Mouse (Mus musculus) intestine, embryonic 14.5 days (tissue): ENCODE measurements around the gene 9130213A22Rik. TPM values are rescaled to one million over a fixed set of nuclear protein-coding genes. Genes with fewer than 3 reads are reported as not detected.

Source experiments
- ATAC-seq: fragments of 200-750 bp; cut with Nextera tagmentation; replicated peaks from 2 replicates; pipeline ENCODE4 v1.8.0; 2017; ENCODE audit warnings: low read depth, moderate number of reproducible peaks, moderate TSS enrichment, moderate library complexity; ENCODE audit not compliant: low FRiP score, low TSS enrichment
- DNase-seq: peaks from one replicate; pipeline ENCODE4 v3.0.0-alpha.2; 2018; ENCODE audit warnings: low spot score
- H3K27ac ChIP-seq: fragments of 300-500 bp; sonication (generic); 2 replicates; pipeline ENCODE4 v1.5.1; 2014; ENCODE audit warnings: low read depth, mild to moderate bottlenecking, control low read depth
- H3K27me3 ChIP-seq: fragments of 300-500 bp; sonication (generic); replicated peaks from 2 replicates; pipeline ENCODE4 v1.6.1; 2014; ENCODE audit warnings: low read length, control low read depth; ENCODE audit not compliant: control insufficient read depth, insufficient read depth
- H3K36me3 ChIP-seq: fragments of 300-500 bp; sonication (generic); 2 replicates; pipeline ENCODE4 v1.6.1; 2014; ENCODE audit warnings: low read length, control low read depth; ENCODE audit not compliant: control insufficient read depth, insufficient read depth
- H3K4me1 ChIP-seq: fragments of 300-500 bp; sonication (generic); replicated peaks from 2 replicates; pipeline ENCODE4 v1.6.1; 2014; ENCODE audit warnings: low read length, control low read depth, mixed read lengths; ENCODE audit not compliant: control insufficient read depth, insufficient read depth
- H3K4me2 ChIP-seq: fragments of 300-500 bp; sonication (generic); 2 replicates; pipeline ENCODE4 v1.6.1; 2014; ENCODE audit warnings: low read length
- H3K4me3 ChIP-seq: fragments of 300-500 bp; sonication (generic); 2 replicates; pipeline ENCODE4 v1.5.1; 2014; ENCODE audit warnings: low read depth, low read length, control low read depth, mixed read lengths
- H3K9ac ChIP-seq: fragments of 300-500 bp; sonication (generic); 2 replicates; pipeline ENCODE4 v1.6.1; 2014; ENCODE audit warnings: mild to moderate bottlenecking, low read length
- H3K9me3 ChIP-seq: fragments of 300-500 bp; sonication (generic); 2 replicates; pipeline ENCODE4 v1.6.1; 2016; ENCODE audit warnings: low read length, control low read depth; ENCODE audit not compliant: control insufficient read depth
- WGBS: fragments of 180-500 bp; shearing (Covaris S2); extraction: QIAGEN DNeasy Blood & Tissue Kit; methylation state at CpG from one replicate; pipeline ENCODE4 v1.1.7; 2014; 5-methylcytosine and 5-hydroxymethylcytosine counted together
- polyA plus RNA-seq: library from polyadenylated mRNA; unstranded; fragments of >200 nt; fragmentation: Nextera tagmentation; extraction: Ambion mirVana; gene quantifications from 2 replicates; pipeline ENCODE4 v1.2.1, GENCODE M21; 2014

9130213A22Rik gene
- polyA plus RNA-seq, 1 experiment from 2014 or later, result 0.30 TPM

DNA sequence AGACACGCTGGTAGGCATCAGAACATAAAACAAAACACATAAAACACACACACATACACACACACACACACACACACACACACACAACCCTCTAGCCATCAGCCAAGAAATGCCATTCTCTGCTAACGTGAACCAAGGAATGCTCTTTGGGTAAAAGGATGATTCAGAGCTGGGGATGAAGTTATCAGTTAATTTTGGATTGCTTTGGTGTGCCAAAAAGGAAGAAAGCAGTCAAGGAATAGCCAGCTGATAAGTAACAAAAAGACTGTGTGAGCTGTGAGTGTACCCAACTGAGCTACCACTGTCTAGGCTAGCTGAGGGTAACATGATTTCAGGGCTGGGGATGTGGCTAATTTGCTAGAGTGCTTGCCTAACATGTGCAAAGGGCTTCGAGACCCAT lies 8.4 kb downstream of the 9130213A22Rik start:
- Histone ChIP-seq H3K4me1 (peaks cover 11% of the 10 kb centered on the region), H3K36me3 (peaks cover 3% of the 10 kb centered on the region; the same call in 1 of the 2 replicates), H3K27ac (no peak overlapping the region), H3K9ac (no peak overlapping the region), H3K4me2 (no peak overlapping the region), H3K27me3 (0 out of 2 replicates have a peak, but pooled peaks cover 6% of the 10 kb centered on the region), H3K9me3 (no peaks in the 10 kb centered on the region), H3K4me3 (no peak overlapping the region)
- WGBS, result 68% methylated on average over 3 of the region's 3 CpGs
- no peak for ATAC-seq
- no peak for DNase-seq

DNA sequence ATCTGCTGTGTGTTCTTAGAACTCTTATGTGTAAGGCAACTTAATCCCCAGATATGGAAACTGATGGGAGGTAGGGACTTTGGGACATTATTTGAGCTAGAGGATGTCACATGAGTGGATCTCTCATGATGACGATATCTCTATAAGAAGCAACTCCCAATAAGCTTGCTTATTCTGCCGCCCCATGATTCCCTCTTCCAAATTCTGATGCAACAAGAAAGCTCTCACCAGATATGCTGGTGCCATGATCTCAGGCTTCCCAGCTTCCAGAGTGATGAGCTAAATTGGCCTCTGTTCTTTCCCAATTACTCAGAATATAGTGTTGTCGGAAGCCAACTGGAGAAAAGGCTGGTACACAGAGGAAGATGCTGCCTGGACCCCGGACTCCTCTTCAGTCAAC lies 10.5 kb downstream of the 9130213A22Rik start:
- no peak for DNase-seq
- no peak overlapping the region for H3K9ac ChIP-seq
- peaks cover 25% of the 10 kb centered on the region for H3K36me3 ChIP-seq
- peaks cover 6% of the 10 kb centered on the region; the same call in 1 of the 2 replicates for H3K4me1 ChIP-seq
- H3K4me2 ChIP-seq, result peak overlapping the region; percentile 61
- H3K27ac ChIP-seq, result no peak overlapping the region
- no peak overlapping the region for H3K4me3 ChIP-seq
- no peak for ATAC-seq
- H3K27me3 ChIP-seq, result 0 out of 2 replicates have a peak, but pooled peaks cover 6% of the 10 kb centered on the region
- WGBS, result 60% methylated on average over 4 of the region's 4 CpGs
- no peaks in the 10 kb centered on the region for H3K9me3 ChIP-seq

DNA sequence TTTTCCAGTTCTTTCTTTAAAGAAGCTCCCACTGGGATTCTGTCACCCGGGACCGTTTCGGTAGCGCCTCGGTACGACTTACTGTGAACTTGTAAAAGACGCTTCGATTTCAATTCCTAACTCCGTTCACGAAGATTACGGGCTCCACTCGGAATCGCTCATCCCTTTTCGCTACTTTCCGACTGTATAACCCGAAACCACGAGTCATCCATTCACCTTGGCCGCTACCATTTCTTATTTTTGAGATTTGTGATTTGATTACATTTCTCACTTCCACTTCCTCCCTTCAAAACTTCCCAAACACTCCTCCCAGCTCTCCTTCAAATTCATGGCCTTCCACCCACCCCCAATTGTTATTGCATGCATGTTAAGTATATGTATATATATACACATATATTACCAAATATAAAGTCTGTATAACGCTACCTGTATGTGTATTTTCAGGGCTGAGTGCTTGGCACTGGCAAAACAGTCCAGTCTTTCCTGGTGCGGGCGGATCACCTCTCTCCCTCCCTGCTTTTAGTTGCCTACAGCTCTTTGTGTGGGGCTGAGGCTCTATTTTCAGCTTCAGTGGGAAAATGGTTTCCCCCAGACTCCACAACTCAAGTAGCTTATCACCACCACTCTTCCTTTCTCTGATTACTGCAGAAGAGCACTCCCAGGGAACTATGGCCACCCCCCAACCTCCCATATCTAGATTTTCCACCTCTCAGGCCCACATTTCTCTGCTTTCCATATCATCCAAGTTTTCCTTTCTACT lies 11.2 kb downstream of the 9130213A22Rik start:
- DNase-seq, result peak; percentile 59
- ATAC-seq, result no peak
- H3K4me2 ChIP-seq, result peak overlapping the region; percentile 61
- WGBS, result 5% methylated on average over 21 of the region's 21 CpGs
- peak overlapping the region; percentile 53 for H3K9ac ChIP-seq
- H3K4me1 ChIP-seq, result peaks cover 6% of the 10 kb centered on the region; the same call in 1 of the 2 replicates
- peaks cover 29% of the 10 kb centered on the region for H3K36me3 ChIP-seq
- H3K27me3 ChIP-seq, result 0 out of 2 replicates have a peak, but pooled peaks cover 6% of the 10 kb centered on the region
- peak overlapping the region; percentile 62 for H3K4me3 ChIP-seq
- no peaks in the 10 kb centered on the region for H3K9me3 ChIP-seq
- no peak overlapping the region for H3K27ac ChIP-seq

DNA sequence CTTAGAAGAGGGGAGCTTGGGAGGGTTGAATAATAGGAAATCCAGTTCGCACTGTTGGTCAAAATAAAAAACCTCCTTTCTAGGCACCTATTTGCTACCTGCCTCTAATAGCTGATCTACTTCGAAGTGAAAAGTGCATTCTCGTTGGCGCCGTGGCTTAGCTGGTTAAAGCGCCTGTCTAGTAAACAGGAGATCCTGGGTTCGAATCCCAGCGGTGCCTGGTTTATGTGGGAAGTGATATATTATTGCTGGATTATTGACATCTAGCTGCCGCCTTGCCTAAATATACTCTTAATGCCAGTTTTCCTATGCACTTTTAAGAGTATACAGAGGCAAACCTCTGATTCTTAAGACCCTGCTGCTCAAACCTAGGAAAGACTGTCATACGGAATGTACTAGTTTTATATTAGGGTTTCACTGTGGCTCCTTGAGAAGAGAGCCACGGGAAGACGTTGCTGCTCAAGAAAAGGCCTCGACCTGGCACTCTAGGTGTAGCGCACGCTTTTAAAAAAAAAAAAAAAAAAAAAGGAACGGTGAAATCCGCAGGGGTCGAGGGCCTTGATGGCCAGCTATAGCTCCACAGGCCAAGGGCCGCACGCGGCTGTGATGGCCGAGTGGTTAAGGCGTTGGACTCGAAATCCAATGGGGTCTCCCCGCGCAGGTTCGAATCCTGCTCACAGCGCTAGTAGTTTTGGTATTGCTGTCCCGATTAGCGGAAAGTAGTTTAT lies 11.9 kb downstream of the 9130213A22Rik start:
- DNase-seq, result peak; percentile 100
- Histone ChIP-seq H3K4me1 (peaks cover 6% of the 10 kb centered on the region; the same call in 1 of the 2 replicates), H3K4me3 (peak overlapping the region; percentile 62), H3K9ac (peak overlapping the region; percentile 53), H3K9me3 (no peaks in the 10 kb centered on the region), H3K27ac (no peak overlapping the region), H3K36me3 (peaks cover 36% of the 10 kb centered on the region), H3K4me2 (peak overlapping the region; percentile 61), H3K27me3 (0 out of 2 replicates have a peak, but pooled peaks cover 6% of the 10 kb centered on the region)
- WGBS, result under 1% methylated on average over 29 of the region's 30 CpGs
- ATAC-seq, result peak; percentile 62; the same call in 1 of the 2 replicates

DNA sequence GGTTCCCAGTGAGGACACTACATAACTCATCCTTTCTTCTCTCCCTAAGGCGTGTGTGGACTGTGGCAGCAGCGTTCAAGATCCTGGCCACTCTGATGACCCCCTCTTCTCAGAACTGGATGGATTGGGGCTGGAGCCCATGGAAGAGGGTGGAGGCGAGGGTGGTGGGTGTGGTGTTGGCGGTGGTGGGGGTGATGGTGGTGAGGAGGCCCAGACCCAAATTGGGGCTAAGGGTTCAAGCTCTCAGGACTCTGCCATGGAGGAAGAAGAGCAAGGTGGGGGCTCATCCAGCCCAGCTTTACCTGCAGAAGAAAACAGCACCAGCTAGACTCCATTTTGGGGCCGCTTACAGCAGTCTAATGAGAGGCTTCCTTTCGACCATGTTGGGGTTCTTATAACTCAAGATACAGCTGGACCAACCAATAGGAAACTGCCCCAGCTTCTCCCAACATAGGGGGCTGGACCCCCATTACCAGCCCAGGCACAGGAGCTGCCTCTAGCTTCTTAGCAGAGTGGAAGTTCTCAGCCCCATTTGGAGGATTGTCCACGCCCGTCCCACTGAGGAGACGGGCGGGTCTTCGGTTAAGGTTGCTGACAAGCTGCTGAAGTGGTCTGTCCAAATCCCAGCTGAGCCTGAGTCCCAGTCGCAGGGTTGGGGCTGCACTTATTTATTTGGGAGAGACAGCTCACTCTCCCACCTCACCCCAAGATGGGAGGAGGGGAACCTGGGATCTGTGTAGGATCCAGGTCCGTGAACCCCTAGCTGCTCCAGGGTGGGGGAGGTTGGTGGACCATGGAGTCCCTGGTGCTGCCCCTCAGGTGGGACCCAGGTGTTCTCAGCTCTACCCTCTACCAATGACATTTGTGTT lies 13.1 kb downstream of the 9130213A22Rik start:
- Histone ChIP-seq H3K27ac (no peak overlapping the region), H3K9me3 (no peaks in the 10 kb centered on the region), H3K9ac (no peak overlapping the region), H3K27me3 (0 out of 2 replicates have a peak, but pooled peaks cover 6% of the 10 kb centered on the region), H3K36me3 (peaks cover 48% of the 10 kb centered on the region), H3K4me3 (no peak overlapping the region), H3K4me2 (no peak overlapping the region), H3K4me1 (peaks cover 6% of the 10 kb centered on the region; the same call in 1 of the 2 replicates)
- WGBS, result 83% methylated on average over 13 of the region's 13 CpGs
- DNase-seq (no peak), ATAC-seq (no peak)

DNA sequence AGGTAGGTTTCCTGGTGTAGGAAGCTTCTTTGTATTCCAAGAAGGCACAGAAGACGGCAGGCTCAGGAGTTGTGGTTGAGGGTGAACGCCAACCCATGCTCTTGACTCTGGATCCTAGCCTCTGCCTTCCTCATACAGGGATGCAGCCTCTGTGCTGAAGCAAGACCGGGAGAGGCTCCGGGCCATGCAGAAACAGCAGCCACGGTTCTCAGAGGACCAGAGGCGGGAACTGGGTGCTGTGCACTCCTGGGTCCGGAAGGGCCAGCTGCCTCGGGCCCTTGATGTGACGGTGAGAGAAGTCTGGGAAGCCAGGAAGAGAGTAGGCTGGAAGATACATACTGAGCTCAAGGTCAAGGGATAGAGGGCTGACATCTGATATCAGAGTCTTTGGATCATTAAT lies 14.2 kb downstream of the 9130213A22Rik start:
- H3K4me3 ChIP-seq, result no peak overlapping the region
- H3K9me3 ChIP-seq, result no peaks in the 10 kb centered on the region
- 0 out of 2 replicates have a peak, but pooled peaks cover 3% of the 10 kb centered on the region for H3K27me3 ChIP-seq
- no peak overlapping the region for H3K9ac ChIP-seq
- no peak overlapping the region for H3K4me2 ChIP-seq
- no peak overlapping the region for H3K27ac ChIP-seq
- WGBS, result 93% methylated on average over 9 of the region's 9 CpGs
- ATAC-seq, result no peak
- peaks cover 6% of the 10 kb centered on the region; the same call in 1 of the 2 replicates for H3K4me1 ChIP-seq
- DNase-seq, result no peak
- H3K36me3 ChIP-seq, result peaks cover 58% of the 10 kb centered on the region

DNA sequence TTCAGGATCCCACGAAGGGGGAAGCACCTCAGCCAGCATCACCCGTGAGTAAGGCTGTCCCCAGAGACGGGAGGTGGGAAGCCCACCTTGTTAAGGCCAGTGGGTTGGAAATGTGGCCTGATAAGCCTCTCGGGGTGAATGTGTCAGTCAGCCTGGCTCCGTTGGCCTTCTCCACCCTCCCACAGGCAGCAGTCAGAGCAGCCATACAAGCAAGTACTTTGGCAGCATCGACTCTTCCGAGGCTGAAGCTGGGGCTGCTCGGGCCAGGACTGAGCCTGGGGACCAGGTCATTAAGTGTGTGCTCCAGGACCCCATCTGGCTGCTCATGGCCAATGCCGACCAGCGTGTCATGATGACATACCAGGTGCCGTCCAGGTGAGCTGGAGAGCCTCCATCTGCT lies 14.7 kb downstream of the 9130213A22Rik start:
- Histone ChIP-seq H3K27me3 (0 out of 2 replicates have a peak, but pooled peaks cover 3% of the 10 kb centered on the region), H3K9ac (no peak overlapping the region), H3K36me3 (peaks cover 64% of the 10 kb centered on the region), H3K4me2 (no peak overlapping the region), H3K27ac (no peak overlapping the region), H3K4me3 (no peak overlapping the region), H3K4me1 (peaks cover 6% of the 10 kb centered on the region; the same call in 1 of the 2 replicates), H3K9me3 (no peaks in the 10 kb centered on the region)
- 91% methylated on average over 11 of the region's 11 CpGs for WGBS
- ATAC-seq (no peak), DNase-seq (no peak)

DNA sequence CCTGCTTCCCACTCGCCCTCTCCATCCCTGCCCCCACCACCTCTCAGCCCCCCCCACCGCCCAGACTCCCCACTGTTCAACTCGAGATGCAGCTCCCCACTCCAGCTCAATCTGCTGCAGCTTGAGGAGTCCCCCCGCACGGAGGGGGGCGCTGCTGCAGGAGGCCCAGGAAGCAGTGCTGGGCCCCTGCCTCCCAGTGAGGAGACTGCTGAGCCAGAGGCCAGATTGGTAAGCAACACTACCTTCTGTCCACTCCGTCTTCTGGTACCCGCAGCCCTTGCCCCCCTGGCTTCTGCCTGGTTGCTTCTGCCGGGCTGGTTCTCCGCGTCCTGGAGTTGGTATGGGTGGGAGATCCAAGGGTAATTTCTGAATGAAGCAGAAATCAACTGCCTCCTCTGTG lies 15.5 kb downstream of the 9130213A22Rik start:
- 86% methylated on average over 11 of the region's 11 CpGs for WGBS
- peaks cover 72% of the 10 kb centered on the region for H3K36me3 ChIP-seq
- no peaks in the 10 kb centered on the region for H3K9me3 ChIP-seq
- H3K4me1 ChIP-seq, result peaks cover 3% of the 10 kb centered on the region; the same call in 1 of the 2 replicates
- no peak overlapping the region for H3K9ac ChIP-seq
- 0 out of 2 replicates have a peak, but pooled peaks cover 2% of the 10 kb centered on the region for H3K27me3 ChIP-seq
- no peak overlapping the region for H3K27ac ChIP-seq
- DNase-seq (no peak), ATAC-seq (no peak)
- no peak overlapping the region for H3K4me2 ChIP-seq
- no peak overlapping the region for H3K4me3 ChIP-seq
